Mouse (Mus musculus): ENCODE measurements around the gene Usp20. TPM values are rescaled to one million over a fixed set of nuclear protein-coding genes. Genes with fewer than 3 reads are reported as not detected.

Usp20 gene
- polyA plus RNA-seq, 1 experiment from 2014 or later = 11.1 TPM

- no peak overlapping the region for H3K9ac ChIP-seq (ENCODE audit: low read length)
- H3K36me3 ChIP-seq (ENCODE audit: control insufficient read depth, insufficient read depth, low read length) = peaks cover 58% of the 10 kb centered on the region
- no peak overlapping the region for H3K4me2 ChIP-seq (ENCODE audit: low read length)
- H3K9me3 ChIP-seq (ENCODE audit: control insufficient read depth, low read length) = 0 out of 2 replicates have a peak, but pooled peaks cover 2% of the 10 kb centered on the region
- H3K4me1 ChIP-seq (replicated peaks; ENCODE audit: control insufficient read depth, insufficient read depth, low read length) = no peaks in the 10 kb centered on the region
- H3K4me3 ChIP-seq (ENCODE audit: low read depth, low read length) = no peak overlapping the region
- ATAC-seq (replicated peaks; ENCODE audit: low FRiP score, low TSS enrichment, low read depth) (no peak), DNase-seq (ENCODE audit: low spot score) (no peak)
- no peaks in the 10 kb centered on the region for H3K27me3 ChIP-seq (replicated peaks; ENCODE audit: control insufficient read depth, insufficient read depth, low read length)
- H3K27ac ChIP-seq (ENCODE audit: low read depth) = no peak overlapping the region
- 81% methylated on average over 6 of the region's 6 CpGs for WGBS
These were observed 75.6 kb downstream of the Usp20 start for GRCm38 (mm10) chr2:31057549-31058177.

- ATAC-seq (replicated peaks; ENCODE audit: low FRiP score, low TSS enrichment, low read depth) = no peak
- WGBS = 80% methylated on average over 4 of the region's 4 CpGs
- H3K27ac ChIP-seq (ENCODE audit: low read depth) = no peak overlapping the region
- H3K4me1 ChIP-seq (replicated peaks; ENCODE audit: control insufficient read depth, insufficient read depth, low read length) = no peaks in the 10 kb centered on the region
- H3K4me3 ChIP-seq (ENCODE audit: low read depth, low read length) = no peak overlapping the region
- peaks cover 55% of the 10 kb centered on the region for H3K36me3 ChIP-seq (ENCODE audit: control insufficient read depth, insufficient read depth, low read length)
- DNase-seq (ENCODE audit: low spot score) = no peak
- H3K9me3 ChIP-seq (ENCODE audit: control insufficient read depth, low read length) = 0 out of 2 replicates have a peak, but pooled peaks cover 2% of the 10 kb centered on the region
- no peak overlapping the region for H3K4me2 ChIP-seq (ENCODE audit: low read length)
- no peak overlapping the region for H3K9ac ChIP-seq (ENCODE audit: low read length)
- no peaks in the 10 kb centered on the region for H3K27me3 ChIP-seq (replicated peaks; ENCODE audit: control insufficient read depth, insufficient read depth, low read length)
These were observed 76.4 kb downstream of the Usp20 start for GRCm38 (mm10) chr2:31058443-31058842.

- Histone ChIP-seq H3K9me3 (ENCODE audit: control insufficient read depth, low read length) (0 out of 2 replicates have a peak, but pooled peaks cover 2% of the 10 kb centered on the region), H3K9ac (ENCODE audit: low read length) (no peak overlapping the region), H3K4me2 (ENCODE audit: low read length) (no peak overlapping the region), H3K4me3 (ENCODE audit: low read depth, low read length) (no peak overlapping the region), H3K36me3 (ENCODE audit: control insufficient read depth, insufficient read depth, low read length) (peaks cover 44% of the 10 kb centered on the region), H3K27me3 (replicated peaks; ENCODE audit: control insufficient read depth, insufficient read depth, low read length) (no peaks in the 10 kb centered on the region), H3K27ac (ENCODE audit: low read depth) (no peak overlapping the region), H3K4me1 (replicated peaks; ENCODE audit: control insufficient read depth, insufficient read depth, low read length) (no peaks in the 10 kb centered on the region)
- 96% methylated on average over 1 of the region's 1 CpGs for WGBS
- DNase-seq (ENCODE audit: low spot score) (no peak), ATAC-seq (replicated peaks; ENCODE audit: low FRiP score, low TSS enrichment, low read depth) (no peak)
These were observed 78.2 kb downstream of the Usp20 start for GRCm38 (mm10) chr2:31060271-31060670.

- Histone ChIP-seq H3K4me2 (ENCODE audit: low read length) (no peak overlapping the region), H3K9me3 (ENCODE audit: control insufficient read depth, low read length) (0 out of 2 replicates have a peak, but pooled peaks cover 2% of the 10 kb centered on the region), H3K27ac (ENCODE audit: low read depth) (no peak overlapping the region), H3K27me3 (replicated peaks; ENCODE audit: control insufficient read depth, insufficient read depth, low read length) (no peaks in the 10 kb centered on the region), H3K9ac (ENCODE audit: low read length) (no peak overlapping the region), H3K36me3 (ENCODE audit: control insufficient read depth, insufficient read depth, low read length) (peaks cover 36% of the 10 kb centered on the region), H3K4me3 (ENCODE audit: low read depth, low read length) (no peak overlapping the region), H3K4me1 (replicated peaks; ENCODE audit: control insufficient read depth, insufficient read depth, low read length) (no peaks in the 10 kb centered on the region)
- no peak for DNase-seq (ENCODE audit: low spot score)
- WGBS = 82% methylated on average over 28 of the region's 28 CpGs
- ATAC-seq (replicated peaks; ENCODE audit: low FRiP score, low TSS enrichment, low read depth) = no peak
These were observed 79.0 kb downstream of the Usp20 start for GRCm38 (mm10) chr2:31060787-31061730.

GRCm38 (mm10) chr2:31061868-31062628, 80.0 kb downstream of the Usp20 start:
- no peak overlapping the region for H3K4me3 ChIP-seq (ENCODE audit: low read depth, low read length)
- H3K4me2 ChIP-seq (ENCODE audit: low read length) = no peak overlapping the region
- H3K9me3 ChIP-seq (ENCODE audit: control insufficient read depth, low read length) = no peaks in the 10 kb centered on the region
- no peaks in the 10 kb centered on the region for H3K4me1 ChIP-seq (replicated peaks; ENCODE audit: control insufficient read depth, insufficient read depth, low read length)
- WGBS = 91% methylated on average over 10 of the region's 10 CpGs
- no peak overlapping the region for H3K9ac ChIP-seq (ENCODE audit: low read length)
- H3K36me3 ChIP-seq (ENCODE audit: control insufficient read depth, insufficient read depth, low read length) = peaks cover 26% of the 10 kb centered on the region
- ATAC-seq (replicated peaks; ENCODE audit: low FRiP score, low TSS enrichment, low read depth) (no peak), DNase-seq (ENCODE audit: low spot score) (no peak)
- no peak overlapping the region for H3K27ac ChIP-seq (ENCODE audit: low read depth)
- H3K27me3 ChIP-seq (replicated peaks; ENCODE audit: control insufficient read depth, insufficient read depth, low read length) = no peaks in the 10 kb centered on the region

- Histone ChIP-seq H3K4me2 (ENCODE audit: low read length) (no peak overlapping the region), H3K27ac (ENCODE audit: low read depth) (no peak overlapping the region), H3K36me3 (ENCODE audit: control insufficient read depth, insufficient read depth, low read length) (peaks cover 9% of the 10 kb centered on the region; the same call in 1 of the 2 replicates), H3K27me3 (replicated peaks; ENCODE audit: control insufficient read depth, insufficient read depth, low read length) (no peaks in the 10 kb centered on the region), H3K9ac (ENCODE audit: low read length) (no peak overlapping the region), H3K4me1 (replicated peaks; ENCODE audit: control insufficient read depth, insufficient read depth, low read length) (peaks cover 8% of the 10 kb centered on the region; the same call in 1 of the 2 replicates), H3K4me3 (ENCODE audit: low read depth, low read length) (no peak overlapping the region), H3K9me3 (ENCODE audit: control insufficient read depth, low read length) (no peaks in the 10 kb centered on the region)
- WGBS = 79% methylated on average over 11 of the region's 11 CpGs
- no peak for ATAC-seq (replicated peaks; ENCODE audit: low FRiP score, low TSS enrichment, low read depth)
- no peak for DNase-seq (ENCODE audit: low spot score)
These were observed 84.1 kb downstream of the Usp20 start for GRCm38 (mm10) chr2:31066019-31066789.

GRCm38 (mm10) chr2:31067059-31067595, 85.0 kb downstream of the Usp20 start:
- H3K27ac ChIP-seq (ENCODE audit: low read depth) = no peak overlapping the region
- H3K4me2 ChIP-seq (ENCODE audit: low read length) = no peak overlapping the region
- H3K4me3 ChIP-seq (ENCODE audit: low read depth, low read length) = no peak overlapping the region
- H3K9ac ChIP-seq (ENCODE audit: low read length) = no peak overlapping the region
- H3K9me3 ChIP-seq (ENCODE audit: control insufficient read depth, low read length) = no peaks in the 10 kb centered on the region
- no peaks in the 10 kb centered on the region for H3K27me3 ChIP-seq (replicated peaks; ENCODE audit: control insufficient read depth, insufficient read depth, low read length)
- WGBS = 89% methylated on average over 13 of the region's 13 CpGs
- peaks cover 8% of the 10 kb centered on the region; the same call in 1 of the 2 replicates for H3K4me1 ChIP-seq (replicated peaks; ENCODE audit: control insufficient read depth, insufficient read depth, low read length)
- ATAC-seq (replicated peaks; ENCODE audit: low FRiP score, low TSS enrichment, low read depth) = no peak
- peaks cover 9% of the 10 kb centered on the region; the same call in 1 of the 2 replicates for H3K36me3 ChIP-seq (ENCODE audit: control insufficient read depth, insufficient read depth, low read length)
- DNase-seq (ENCODE audit: low spot score) = no peak

All from intestine, embryonic 14.5 days (tissue).